Mouse (Mus musculus) c-Kit-negative CD71-positive TER-119-positive erythroid progenitor cells, embryonic 14.5 days (primary cell): Measurements from ENCODE around the gene Bicd1.
"Not testable (repeated sequence)": the region's sequence is repeated elsewhere in the genome, so short reads cannot be mapped to it uniquely, and the experiment has no call there.

Experiments
- DNase-seq: peaks from one replicate; pipeline ENCODE4 v3.0.0-alpha.2; 2013; ENCODE audit warnings: low read depth, low spot score

The Bicd1 gene

DNA sequence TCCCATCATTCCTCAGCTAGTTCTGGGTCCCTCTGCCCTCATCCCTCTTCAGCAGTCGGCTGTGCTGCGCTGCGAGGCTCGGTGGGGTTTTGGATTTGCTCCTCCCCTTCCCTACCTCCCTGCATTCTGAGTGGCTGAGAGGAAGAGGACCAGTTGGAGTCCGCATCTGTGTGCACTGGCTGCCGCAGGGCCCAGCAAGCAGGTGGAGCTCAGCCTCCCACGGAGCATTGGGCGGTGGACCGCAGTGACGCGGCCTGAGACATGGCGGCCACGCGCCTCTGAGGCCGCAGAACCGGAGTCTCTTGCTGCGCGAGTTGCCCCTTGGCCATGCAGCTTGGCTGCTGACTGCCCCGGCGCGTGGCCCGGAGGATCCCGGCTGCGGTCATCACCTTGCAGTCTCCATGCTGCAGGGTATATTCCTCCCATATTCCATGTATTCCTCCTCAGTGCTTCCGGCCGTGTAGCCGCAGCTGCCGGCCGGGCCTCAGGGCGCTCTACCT is at the start of gene Bicd1:
TSS of gene Bicd1 (plus strand) at position 54 of the 500 bp plus-strand sequence.
- peak; percentile 8 for DNase-seq

- DNase-seq, result not testable (repeated sequence)
These were observed 46.2 kb upstream of the Bicd1 start for GRCm38 (mm10) chr6:149362533-149362932.

DNA sequence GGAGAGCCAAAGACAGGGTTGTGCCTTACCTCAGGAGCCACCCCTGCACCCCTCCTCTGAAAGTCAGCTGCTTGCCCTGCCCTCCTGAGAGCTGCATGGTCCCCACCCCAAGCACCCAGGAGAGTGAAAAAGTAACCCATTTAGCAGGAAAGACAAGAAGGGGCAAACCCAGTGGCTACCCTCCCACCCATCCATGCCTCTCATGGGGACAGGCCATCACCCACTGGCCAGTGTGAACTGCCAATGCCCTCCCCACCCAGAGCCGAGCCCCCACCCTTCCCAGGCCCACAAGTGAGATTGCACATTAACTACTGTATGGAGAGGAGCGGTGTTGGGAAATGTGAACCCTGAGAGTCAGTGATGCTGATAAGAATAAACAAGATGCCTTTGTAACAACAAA is 42.7 kb upstream of the Bicd1 start:
- DNase-seq, result not testable (repeated sequence)

DNA sequence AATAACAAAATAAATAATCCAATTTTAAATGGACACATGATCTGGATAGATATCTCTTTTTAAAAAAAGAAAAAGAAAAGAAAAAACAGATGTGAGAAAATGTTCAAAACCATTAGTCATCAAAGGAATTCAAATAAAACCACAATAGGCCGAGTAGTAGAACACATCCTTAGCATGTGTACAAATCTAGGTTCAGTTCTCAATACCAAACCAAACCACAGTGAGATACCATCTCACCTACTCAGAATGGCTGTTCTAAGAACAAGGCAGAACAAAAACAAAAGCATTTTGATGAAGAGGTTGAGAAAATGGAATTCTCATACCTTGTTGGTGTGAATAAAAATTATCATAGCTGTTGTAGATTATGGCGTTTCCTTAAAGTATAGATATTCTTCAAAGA is 42.3 kb upstream of the Bicd1 start:
- DNase-seq, result no peak

- peak; percentile 63 for DNase-seq
These were observed 33.7 kb upstream of the Bicd1 start for GRCm38 (mm10) chr6:149374986-149375457.

DNA sequence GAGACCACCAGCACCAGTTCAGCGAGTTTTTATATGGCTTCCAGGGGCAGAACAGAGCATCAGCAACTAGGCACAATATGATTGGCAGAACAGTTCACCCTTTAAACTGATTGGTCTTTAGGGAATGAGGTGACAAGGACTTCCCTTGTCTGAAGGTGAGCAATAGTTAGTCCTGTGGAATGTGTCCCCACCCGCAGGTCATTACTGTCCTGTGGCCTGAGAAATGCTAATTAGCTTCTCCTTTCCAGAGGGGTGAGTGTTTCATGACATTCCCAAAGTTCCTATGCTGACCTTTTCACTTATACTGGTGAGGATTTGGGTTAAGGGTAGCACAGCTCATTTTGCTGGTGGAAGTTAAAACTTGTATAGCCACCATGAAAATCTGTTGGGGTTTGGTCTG is 25.2 kb upstream of the Bicd1 start:
- no peak for DNase-seq

DNA sequence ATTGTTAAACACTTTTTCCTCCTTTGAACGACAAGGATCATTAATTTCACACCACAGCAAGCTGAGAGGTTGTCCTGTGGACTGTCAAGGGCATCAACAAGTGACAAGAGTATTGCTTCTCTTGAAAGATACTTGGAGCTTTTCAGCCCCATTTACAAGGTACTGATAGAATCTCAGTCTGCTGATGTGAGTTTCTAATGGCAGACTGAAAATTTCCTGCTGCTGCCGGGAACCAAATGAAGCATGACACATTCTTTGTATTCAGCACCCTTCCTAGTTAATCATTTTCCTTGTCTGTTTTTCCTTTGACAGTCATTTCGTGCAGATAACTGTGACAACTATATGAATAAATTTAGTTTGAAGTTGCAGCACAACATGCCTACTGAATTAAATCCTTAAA is 22.3 kb upstream of the Bicd1 start:
- no peak for DNase-seq

DNA sequence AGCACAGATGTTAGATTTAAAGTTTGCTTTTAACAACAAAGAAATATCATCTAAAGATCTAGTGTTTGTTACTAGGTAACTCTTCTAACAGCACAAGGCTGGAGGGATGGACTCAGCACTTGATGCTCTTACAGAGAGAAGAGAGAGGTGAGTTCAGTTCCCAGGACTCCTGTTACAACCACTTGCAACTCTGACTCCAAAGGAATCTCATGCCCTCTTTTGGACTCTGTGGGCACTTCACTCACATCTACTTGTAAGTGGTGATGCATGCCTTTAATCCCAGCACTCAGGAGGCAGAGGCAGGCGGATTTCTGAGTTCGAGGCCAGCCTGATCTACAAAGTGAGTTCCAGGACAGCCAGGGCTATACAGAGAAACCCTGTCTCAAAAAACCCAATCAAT is 19.1 kb upstream of the Bicd1 start:
- not testable (repeated sequence) for DNase-seq

DNA sequence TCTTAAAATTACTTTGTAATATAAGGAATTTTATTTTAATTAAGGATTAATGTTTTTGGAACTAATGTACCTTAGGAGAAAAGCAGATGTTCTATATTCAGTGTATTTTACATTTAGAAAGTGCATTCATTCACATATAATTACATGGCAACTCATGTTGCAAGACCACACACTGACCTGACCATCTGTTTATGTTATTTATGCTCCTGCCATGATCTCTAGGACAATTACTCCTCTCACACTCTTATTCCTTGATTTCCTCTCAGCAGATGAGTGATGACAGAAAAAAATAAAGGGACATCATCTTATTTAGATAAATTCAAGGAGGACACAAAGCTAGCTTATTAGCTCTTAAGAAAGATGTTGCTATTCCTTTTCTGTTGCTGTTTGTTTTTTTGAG is 9.3 kb upstream of the Bicd1 start:
- DNase-seq, result no peak

GRCm38 (mm10) chr6:149409341-149409740 is 655 bp downstream of the Bicd1 start:
- no peak for DNase-seq

GRCm38 (mm10) chr6:149409845-149410244 is 1.2 kb downstream of the Bicd1 start:
- DNase-seq, result no peak

- no peak for DNase-seq
These were observed 4.6 kb downstream of the Bicd1 start for GRCm38 (mm10) chr6:149413256-149413655.

- no peak for DNase-seq
These were observed 16.1 kb downstream of the Bicd1 start for GRCm38 (mm10) chr6:149424748-149425147.

DNA sequence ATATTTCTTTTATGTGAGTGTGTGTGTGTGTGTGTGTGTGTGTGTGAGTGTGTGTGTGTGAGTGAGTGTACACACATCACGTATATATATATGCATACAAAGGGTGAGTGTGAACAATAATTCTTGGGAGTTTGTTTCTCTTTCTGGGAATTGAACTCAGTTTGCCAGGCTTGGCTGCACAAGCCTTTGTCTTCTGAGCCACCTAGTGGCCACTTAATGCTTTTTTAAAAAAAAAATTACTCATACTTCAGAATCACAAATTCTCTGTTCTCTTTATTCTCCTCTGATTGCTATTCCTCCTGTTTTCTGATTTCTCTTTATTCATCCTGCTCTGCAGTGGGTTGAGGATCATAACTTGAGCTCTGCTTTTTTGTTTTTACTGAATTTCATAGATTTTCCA is 30.5 kb downstream of the Bicd1 start:
- DNase-seq, result peak; percentile 2

DNA sequence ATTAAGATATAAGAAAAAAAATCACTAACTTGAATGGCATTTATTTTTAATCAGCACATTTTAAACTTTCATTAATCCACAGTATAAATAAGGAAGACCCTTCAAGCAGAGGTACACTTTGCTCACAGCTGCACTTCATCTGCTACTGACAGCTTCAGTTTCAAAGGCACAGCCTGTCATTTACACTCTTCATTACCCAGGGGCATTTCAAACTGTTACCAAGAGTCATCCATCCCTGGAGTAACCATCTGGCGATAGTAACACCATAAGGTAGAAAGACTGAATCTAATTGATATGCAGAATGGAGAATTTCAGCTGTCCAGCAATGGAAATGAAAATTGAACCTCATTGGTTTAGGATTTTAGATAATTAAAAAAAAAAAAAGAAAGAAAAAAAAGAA is 34.2 kb downstream of the Bicd1 start:
- DNase-seq, result no peak

- no peak for DNase-seq
These were observed 37.2 kb downstream of the Bicd1 start for GRCm38 (mm10) chr6:149445854-149446253.

DNA sequence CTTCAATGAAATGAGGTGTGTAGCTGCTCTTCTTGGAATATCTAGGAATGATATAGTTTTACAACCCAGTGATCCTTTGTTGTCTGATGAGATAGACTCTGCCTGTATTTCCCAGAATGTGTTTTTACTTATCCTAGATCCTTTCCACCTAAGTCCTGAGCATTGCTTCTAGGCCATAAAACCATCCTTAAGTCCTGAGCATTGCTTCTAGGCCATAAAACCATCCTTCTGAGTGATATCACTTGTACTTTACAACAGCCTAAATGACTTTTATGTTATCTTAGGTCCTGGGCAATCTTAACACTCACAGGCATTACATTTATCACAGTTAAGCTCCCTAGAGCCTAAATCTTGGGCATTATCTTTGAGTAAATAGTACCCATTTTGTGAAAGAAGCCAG is 48.6 kb downstream of the Bicd1 start:
- no peak for DNase-seq

DNA sequence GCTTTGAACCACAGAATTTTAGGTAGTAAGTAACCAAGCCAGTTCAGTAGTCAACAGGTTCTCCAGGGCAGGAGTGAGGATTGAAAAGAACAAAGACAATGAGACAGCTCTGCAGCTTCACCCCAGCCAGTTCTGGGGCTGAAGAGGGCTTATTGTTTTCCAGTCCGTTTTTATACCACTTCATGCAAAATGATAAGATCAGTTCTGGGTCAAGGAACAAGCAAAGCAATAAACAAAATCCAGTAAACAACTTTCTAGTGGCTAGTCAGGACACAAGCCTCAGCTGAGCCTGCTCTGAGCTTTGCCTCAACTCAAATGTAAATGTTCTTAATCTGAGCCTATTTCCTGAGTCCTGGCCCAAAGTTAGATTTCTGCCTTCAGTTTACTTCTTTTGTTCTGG is 52.3 kb downstream of the Bicd1 start:
- no peak for DNase-seq

GRCm38 (mm10) chr6:149471477-149471876 is 62.8 kb downstream of the Bicd1 start:
- DNase-seq, result no peak

DNA sequence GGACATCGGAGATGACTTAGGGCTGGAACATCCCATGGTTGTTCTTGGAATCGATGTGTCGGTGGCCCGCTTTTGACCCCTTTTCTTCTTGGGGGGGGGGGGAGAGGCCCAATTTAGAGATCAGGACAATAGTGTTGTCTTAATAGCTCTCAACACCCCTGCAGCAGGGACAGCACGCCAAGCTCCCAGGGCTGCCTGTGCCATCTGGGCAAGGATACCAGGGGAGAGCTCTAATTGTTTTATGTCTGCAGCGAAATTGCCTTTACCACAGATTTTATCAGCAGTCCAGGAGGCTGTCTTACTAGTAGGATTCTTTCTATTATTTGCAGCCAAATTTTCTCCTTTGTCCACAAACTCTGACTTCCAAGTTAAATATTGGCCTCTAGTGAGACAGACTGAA is 63.8 kb downstream of the Bicd1 start:
- DNase-seq, result not testable (repeated sequence)

GRCm38 (mm10) chr6:149481868-149482267 is 73.2 kb downstream of the Bicd1 start:
- DNase-seq, result not testable (repeated sequence)

- DNase-seq, result no peak
These were observed 86.0 kb downstream of the Bicd1 start for GRCm38 (mm10) chr6:149494662-149495061.

DNA sequence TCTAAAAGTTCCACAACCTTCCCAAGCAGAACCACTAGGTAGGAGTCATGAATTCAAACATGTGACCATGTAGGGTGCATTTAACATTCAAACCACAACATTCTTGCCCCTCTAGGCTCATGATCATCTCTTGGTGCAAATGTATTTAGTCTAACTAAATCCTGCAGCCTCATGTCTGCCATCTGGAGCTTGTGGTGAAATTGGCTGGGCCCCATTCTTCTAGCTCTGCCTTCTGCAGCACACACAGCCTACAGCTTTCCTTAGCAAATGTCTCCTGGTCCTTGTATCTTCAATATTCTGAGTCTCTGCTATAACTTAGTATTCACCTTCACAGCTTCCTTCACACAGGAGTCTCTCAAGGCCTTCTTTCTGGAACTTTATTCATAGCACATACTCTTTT is 87.2 kb downstream of the Bicd1 start:
- no peak for DNase-seq
